Mouse (Mus musculus): ENCODE measurements around the gene Cage1. TPM values are rescaled to one million over a fixed set of nuclear protein-coding genes. Genes with fewer than 3 reads are reported as not detected.

Cage1 gene
- 0.75 and 2.4 TPM in 2 replicates for polyA plus RNA-seq (2012; ENCODE audit: insufficient read depth, insufficient read length, missing spikeins)

GRCm38 (mm10) chr13:38037044-38037687, at the start of gene Cage1:
TSS of gene Cage1 (minus strand) at chr13:38037069.
- H3K27ac ChIP-seq (replicated peaks; ENCODE audit: low read depth, low read length): peak within 1 kb of the TSS; percentile 65
- no peaks in the 10 kb centered on the region for H3K4me1 ChIP-seq (ENCODE audit: control insufficient read depth, insufficient read depth, insufficient read length, low read length)
- H3K4me3 ChIP-seq (ENCODE audit: insufficient read depth, low read depth, low read length): peak within 1 kb of the TSS; percentile 76

DNA sequence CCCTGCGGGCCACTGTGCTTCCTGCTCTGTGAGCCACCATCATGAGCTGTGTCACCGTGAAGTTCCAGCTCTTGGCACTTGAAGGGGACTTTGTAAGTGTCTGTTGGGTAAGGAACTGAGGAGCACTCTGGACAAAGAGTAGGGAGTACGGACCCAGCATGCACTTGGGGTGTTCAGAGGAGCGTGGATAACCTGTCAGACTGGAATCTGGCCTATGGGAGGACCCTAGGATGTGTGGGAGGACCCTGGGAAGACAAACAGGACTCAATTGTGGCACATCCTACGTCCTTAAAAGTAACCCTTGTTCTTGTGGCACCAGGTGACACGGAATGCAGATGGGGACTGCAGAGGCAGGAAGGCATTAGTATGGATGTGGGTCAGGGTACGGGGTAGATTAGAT, 44.3 kb upstream of the Cage1 start:
- Histone ChIP-seq H3K27ac (replicated peaks; ENCODE audit: low read depth, low read length) (no peak overlapping the region), H3K4me3 (ENCODE audit: insufficient read depth, low read depth, low read length) (no peak overlapping the region), H3K4me1 (ENCODE audit: control insufficient read depth, insufficient read depth, insufficient read length, low read length) (no peaks in the 10 kb centered on the region; the same call in 1 of the 2 replicates)

- Histone ChIP-seq H3K4me1 (ENCODE audit: control insufficient read depth, insufficient read depth, insufficient read length, low read length) (no peaks in the 10 kb centered on the region; the same call in 1 of the 2 replicates), H3K27ac (replicated peaks; ENCODE audit: low read depth, low read length) (no peak overlapping the region), H3K4me3 (ENCODE audit: insufficient read depth, low read depth, low read length) (no peak overlapping the region)
Measured at GRCm38 (mm10) chr13:38080725-38081124, 43.9 kb upstream of the Cage1 start.

- Histone ChIP-seq H3K27ac (replicated peaks; ENCODE audit: low read depth, low read length) (no peak overlapping the region), H3K4me1 (ENCODE audit: control insufficient read depth, insufficient read depth, insufficient read length, low read length) (no peaks in the 10 kb centered on the region; the same call in 1 of the 2 replicates), H3K4me3 (ENCODE audit: insufficient read depth, low read depth, low read length) (no peak overlapping the region)
Measured at GRCm38 (mm10) chr13:38080014-38080413, 43.1 kb upstream of the Cage1 start.

GRCm38 (mm10) chr13:38079366-38079765, 42.5 kb upstream of the Cage1 start:
- no peaks in the 10 kb centered on the region; the same call in 1 of the 2 replicates for H3K4me1 ChIP-seq (ENCODE audit: control insufficient read depth, insufficient read depth, insufficient read length, low read length)
- H3K4me3 ChIP-seq (ENCODE audit: insufficient read depth, low read depth, low read length): no peak overlapping the region
- H3K27ac ChIP-seq (replicated peaks; ENCODE audit: low read depth, low read length): no peak overlapping the region

- H3K27ac ChIP-seq (replicated peaks; ENCODE audit: low read depth, low read length): no peak overlapping the region
- no peak overlapping the region for H3K4me3 ChIP-seq (ENCODE audit: insufficient read depth, low read depth, low read length)
- H3K4me1 ChIP-seq (ENCODE audit: control insufficient read depth, insufficient read depth, insufficient read length, low read length): no peaks in the 10 kb centered on the region; the same call in 1 of the 2 replicates
Measured at GRCm38 (mm10) chr13:38078836-38079235, 42.0 kb upstream of the Cage1 start.

GRCm38 (mm10) chr13:38077113-38077512, 40.2 kb upstream of the Cage1 start:
- Histone ChIP-seq H3K27ac (replicated peaks; ENCODE audit: low read depth, low read length) (no peak overlapping the region), H3K4me3 (ENCODE audit: insufficient read depth, low read depth, low read length) (no peak overlapping the region), H3K4me1 (ENCODE audit: control insufficient read depth, insufficient read depth, insufficient read length, low read length) (no peaks in the 10 kb centered on the region)

DNA sequence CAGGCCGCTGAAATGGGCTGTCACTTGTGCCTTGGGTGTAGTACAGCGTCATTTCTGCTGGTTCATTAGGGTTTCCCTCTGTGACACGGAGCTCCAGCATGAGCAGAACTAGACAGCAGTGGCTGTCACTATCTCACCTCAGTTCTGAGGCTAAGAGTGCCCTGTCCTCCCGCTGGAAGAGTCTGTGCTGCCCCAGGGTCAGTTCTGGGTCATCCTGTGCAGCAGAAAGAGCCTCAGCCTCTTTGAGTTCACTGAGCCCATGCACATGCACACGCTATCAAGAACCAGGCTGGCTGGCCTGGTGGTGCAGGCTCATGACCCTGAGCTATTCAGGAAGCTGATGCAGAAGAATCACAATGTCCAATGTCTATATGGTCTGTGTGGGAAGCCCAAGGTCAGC, 37.5 kb upstream of the Cage1 start:
- Histone ChIP-seq H3K4me1 (ENCODE audit: control insufficient read depth, insufficient read depth, insufficient read length, low read length) (no peaks in the 10 kb centered on the region), H3K4me3 (ENCODE audit: insufficient read depth, low read depth, low read length) (no peak overlapping the region), H3K27ac (replicated peaks; ENCODE audit: low read depth, low read length) (no peak overlapping the region)

DNA sequence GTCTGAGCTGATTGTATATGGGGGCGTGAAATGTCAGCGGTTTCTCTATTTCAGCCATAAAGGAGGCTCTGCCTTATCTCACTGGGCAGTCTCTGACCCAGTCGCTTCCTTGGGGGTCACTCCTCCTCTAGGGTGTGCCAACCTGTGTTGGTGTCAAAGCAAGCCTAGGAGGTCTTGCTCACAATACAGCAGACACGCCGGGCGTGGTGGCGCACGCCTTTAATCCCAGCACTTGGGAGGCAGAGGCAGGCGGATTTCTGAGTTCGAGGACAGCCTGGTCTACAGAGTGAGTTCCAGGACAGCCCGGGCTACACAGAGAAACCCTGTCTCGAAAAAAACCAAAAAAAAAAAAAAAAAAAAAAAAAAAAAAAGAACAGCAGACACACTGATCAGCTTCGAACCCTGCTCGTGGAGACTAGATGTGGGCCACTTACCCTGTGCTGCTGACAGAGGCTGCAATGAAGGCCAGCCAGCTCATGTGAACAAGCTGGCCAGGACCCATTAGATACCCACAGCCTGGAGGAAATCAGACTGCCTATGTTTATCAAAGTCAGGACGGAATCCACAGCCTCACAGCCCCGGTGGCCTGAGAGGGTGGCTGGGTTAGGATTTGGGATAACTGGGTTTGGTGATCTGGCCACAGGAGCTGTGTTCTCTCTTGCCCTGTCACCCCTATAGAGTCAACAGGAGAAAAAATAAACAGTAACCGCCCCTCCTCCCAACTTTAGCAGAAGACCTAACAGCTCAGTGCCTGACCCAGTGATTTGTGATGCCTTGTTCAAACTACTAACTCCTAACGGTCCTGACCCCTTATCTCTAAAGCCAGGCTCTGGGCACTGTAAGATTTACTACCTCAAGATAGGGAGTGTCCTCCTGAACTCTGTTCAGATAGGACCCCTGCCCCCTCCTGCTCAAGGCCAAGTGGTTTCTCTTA, 36.8 kb upstream of the Cage1 start:
- H3K4me1 ChIP-seq (ENCODE audit: control insufficient read depth, insufficient read depth, insufficient read length, low read length): no peaks in the 10 kb centered on the region
- no peak overlapping the region for H3K4me3 ChIP-seq (ENCODE audit: insufficient read depth, low read depth, low read length)
- no peak overlapping the region for H3K27ac ChIP-seq (replicated peaks; ENCODE audit: low read depth, low read length)

- Histone ChIP-seq H3K4me3 (ENCODE audit: insufficient read depth, low read depth, low read length) (no peak overlapping the region), H3K27ac (replicated peaks; ENCODE audit: low read depth, low read length) (no peak overlapping the region), H3K4me1 (ENCODE audit: control insufficient read depth, insufficient read depth, insufficient read length, low read length) (no peaks in the 10 kb centered on the region)
Measured at GRCm38 (mm10) chr13:38070945-38071344, 34.1 kb upstream of the Cage1 start.

- H3K4me3 ChIP-seq (ENCODE audit: insufficient read depth, low read depth, low read length): no peak overlapping the region
- H3K27ac ChIP-seq (replicated peaks; ENCODE audit: low read depth, low read length): no peak overlapping the region
- no peaks in the 10 kb centered on the region for H3K4me1 ChIP-seq (ENCODE audit: control insufficient read depth, insufficient read depth, insufficient read length, low read length)
Measured at GRCm38 (mm10) chr13:38064854-38065663, 28.2 kb upstream of the Cage1 start.

- no peaks in the 10 kb centered on the region for H3K4me1 ChIP-seq (ENCODE audit: control insufficient read depth, insufficient read depth, insufficient read length, low read length)
- no peak overlapping the region for H3K27ac ChIP-seq (replicated peaks; ENCODE audit: low read depth, low read length)
- no peak overlapping the region for H3K4me3 ChIP-seq (ENCODE audit: insufficient read depth, low read depth, low read length)
Measured at GRCm38 (mm10) chr13:38062678-38063077, 25.8 kb upstream of the Cage1 start.

DNA sequence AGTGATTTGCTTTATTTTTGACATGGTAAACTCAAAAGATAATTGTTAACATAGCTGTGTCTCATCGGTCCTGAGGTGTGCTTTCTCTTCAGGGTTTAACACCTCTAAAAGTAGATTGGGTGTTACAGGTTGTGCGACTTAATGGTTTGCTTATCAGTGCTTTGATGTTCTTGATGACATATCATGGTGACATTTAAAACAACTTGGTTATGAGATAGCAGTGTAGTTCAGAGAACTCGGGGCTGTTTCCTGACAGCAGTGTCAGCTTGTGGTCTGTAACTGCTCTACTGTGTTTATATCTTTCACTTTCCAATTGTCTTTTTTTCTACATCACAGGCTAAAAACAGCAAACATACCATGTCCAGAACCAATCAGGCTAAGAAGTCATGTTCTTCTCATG, 13.0 kb upstream of the Cage1 start:
- Histone ChIP-seq H3K27ac (replicated peaks; ENCODE audit: low read depth, low read length) (no peak overlapping the region), H3K4me3 (ENCODE audit: insufficient read depth, low read depth, low read length) (no peak overlapping the region), H3K4me1 (ENCODE audit: control insufficient read depth, insufficient read depth, insufficient read length, low read length) (no peaks in the 10 kb centered on the region)

GRCm38 (mm10) chr13:38037811-38038210, 942 bp upstream of the Cage1 start:
- Histone ChIP-seq H3K4me1 (ENCODE audit: control insufficient read depth, insufficient read depth, insufficient read length, low read length) (no peaks in the 10 kb centered on the region), H3K4me3 (ENCODE audit: insufficient read depth, low read depth, low read length) (peak overlapping the region; percentile 76), H3K27ac (replicated peaks; ENCODE audit: low read depth, low read length) (no peak overlapping the region)

Measured in brown adipose tissue, adult 24 weeks (tissue).